Mouse (Mus musculus) kidney, adult 2 months (tissue): ENCODE data around the gene Cfap61.

ENCODE experiments used
- CTCF ChIP-seq: fragments of 200-500 bp; conservative IDR thresholded peaks from 2 replicates; pipeline ENCODE4 v1.5.1; 2011; ENCODE audit warnings: low read depth, mild to moderate bottlenecking, control low read depth, low read length, moderate library complexity, mixed read lengths; ENCODE audit not compliant: insufficient read depth, insufficient read length
- POLR2A ChIP-seq: fragments of 200-500 bp; IDR thresholded peaks from one replicate; pipeline ENCODE4 v1.6.1; 2011; ENCODE audit warnings: low read depth, low read length, control low read depth

GRCm38 (mm10) chr2:145990446-145990845 is 55.9 kb downstream of the Cfap61 start:
- TF ChIP-seq CTCF (no peak), POLR2A (no peak)
